Mouse (Mus musculus): ENCODE measurements around the gene Stx5a. TPM values are rescaled to one million over a fixed set of nuclear protein-coding genes. Genes with fewer than 3 reads are reported as not detected.

Stx5a gene
- polyA plus RNA-seq, 1 experiment from 2014 or later = 162 TPM

DNA sequence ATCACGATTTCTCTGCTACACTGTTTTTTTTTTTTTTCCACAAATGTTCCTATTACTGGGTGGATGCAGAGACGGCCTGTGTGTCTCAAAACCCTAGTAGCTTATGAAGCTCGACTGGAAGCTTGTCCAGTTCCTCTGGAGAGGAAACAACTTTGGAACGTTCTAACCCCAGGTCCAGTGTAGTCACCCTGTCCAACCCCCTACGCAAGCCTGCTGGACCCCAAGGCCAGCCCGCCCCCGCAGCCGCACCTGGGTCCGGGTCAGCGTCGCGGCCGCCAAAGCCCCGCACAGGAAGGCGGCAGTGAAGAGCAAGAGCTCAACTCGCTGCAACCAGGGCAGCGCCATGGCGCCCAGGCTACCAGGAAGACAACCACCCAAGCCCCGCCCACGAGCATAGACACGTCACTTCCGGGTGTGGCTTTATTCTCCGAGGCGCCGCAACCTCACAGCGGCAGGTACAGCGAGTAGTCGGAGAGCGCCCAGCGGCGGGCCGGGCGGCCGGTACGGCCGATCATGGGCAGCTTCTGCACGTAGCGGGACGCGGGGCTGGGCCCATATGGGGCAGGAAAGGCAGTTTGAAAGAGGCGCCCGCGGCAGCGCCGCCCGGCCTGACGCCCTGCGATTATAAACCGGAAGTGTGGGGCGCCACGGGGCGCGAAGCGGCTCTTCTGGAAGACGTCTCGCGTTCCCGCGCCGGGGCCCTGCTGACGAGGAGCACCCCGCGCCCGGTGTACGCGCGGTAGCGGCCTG is 33.0 kb downstream of the Stx5a start, which contains the start of gene Tmem179b:
Gene Tmem179b, minus strand, starts transcription at position 382 of the 750 bp plus-strand sequence.
- peak within 1 kb of the TSS; percentile 99 for H3K27ac ChIP-seq (ENCODE audit: low read length)
- peaks cover 26% of the 10 kb centered on the region for H3K4me1 ChIP-seq (replicated peaks; ENCODE audit: control insufficient read depth, insufficient read depth, low read length)
- no peaks in the 10 kb centered on the region for H3K9me3 ChIP-seq (ENCODE audit: control insufficient read depth, low read length)
- peak within 1 kb of the TSS; percentile 81 for H3K4me3 ChIP-seq (ENCODE audit: low read length)
- H3K4me2 ChIP-seq (ENCODE audit: low read depth, low read length) = peak within 1 kb of the TSS; percentile 90
- H3K36me3 ChIP-seq (ENCODE audit: control insufficient read depth, insufficient read depth, low read length) = peaks cover 13% of the 10 kb centered on the region
- H3K9ac ChIP-seq (ENCODE audit: low read length) = peak within 1 kb of the TSS; percentile 81
- WGBS = 0% methylated on average over 62 of the region's 68 CpGs
- peak; percentile 95 for ATAC-seq (ENCODE audit: low read depth)
- H3K27me3 ChIP-seq (ENCODE audit: control insufficient read depth, insufficient read depth, low read depth, low read length) = no peaks in the 10 kb centered on the region

DNA sequence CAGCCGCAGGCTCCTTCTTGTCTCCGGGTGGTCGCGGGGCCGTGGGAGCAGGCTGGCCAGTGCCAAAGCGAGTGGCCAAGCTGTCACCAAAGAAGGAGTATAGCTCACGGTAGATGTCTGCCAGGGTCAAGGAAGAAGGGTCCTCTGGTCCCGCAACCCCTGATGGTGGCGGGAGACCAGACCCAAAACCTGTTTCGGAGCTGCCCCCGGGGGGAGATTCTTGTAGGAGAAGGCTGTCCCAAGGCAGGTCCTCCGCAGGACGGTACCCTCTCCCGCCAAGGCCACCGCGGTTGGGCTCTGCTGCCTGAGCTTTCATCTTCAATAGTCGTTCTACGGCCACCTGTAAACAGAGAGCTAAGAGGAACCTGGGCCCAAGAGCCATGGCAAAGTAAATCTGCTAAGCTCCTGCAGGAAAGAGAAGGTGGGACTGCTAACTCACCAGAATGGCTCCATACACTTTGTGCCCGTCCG is 33.8 kb downstream of the Stx5a start:
- peaks cover 9% of the 10 kb centered on the region; the same call in 1 of the 2 replicates for H3K36me3 ChIP-seq (ENCODE audit: control insufficient read depth, insufficient read depth, low read length)
- H3K27ac ChIP-seq (ENCODE audit: low read length) = peak overlapping the region; percentile 99
- no peaks in the 10 kb centered on the region for H3K9me3 ChIP-seq (ENCODE audit: control insufficient read depth, low read length)
- no peaks in the 10 kb centered on the region for H3K27me3 ChIP-seq (ENCODE audit: control insufficient read depth, insufficient read depth, low read depth, low read length)
- ATAC-seq (ENCODE audit: low read depth) = no peak
- H3K4me3 ChIP-seq (ENCODE audit: low read length) = peak overlapping the region; percentile 81
- 4% methylated on average over 20 of the region's 20 CpGs for WGBS
- H3K9ac ChIP-seq (ENCODE audit: low read length) = peak overlapping the region; percentile 81
- peak overlapping the region; percentile 90 for H3K4me2 ChIP-seq (ENCODE audit: low read depth, low read length)
- peaks cover 26% of the 10 kb centered on the region for H3K4me1 ChIP-seq (replicated peaks; ENCODE audit: control insufficient read depth, insufficient read depth, low read length)

DNA sequence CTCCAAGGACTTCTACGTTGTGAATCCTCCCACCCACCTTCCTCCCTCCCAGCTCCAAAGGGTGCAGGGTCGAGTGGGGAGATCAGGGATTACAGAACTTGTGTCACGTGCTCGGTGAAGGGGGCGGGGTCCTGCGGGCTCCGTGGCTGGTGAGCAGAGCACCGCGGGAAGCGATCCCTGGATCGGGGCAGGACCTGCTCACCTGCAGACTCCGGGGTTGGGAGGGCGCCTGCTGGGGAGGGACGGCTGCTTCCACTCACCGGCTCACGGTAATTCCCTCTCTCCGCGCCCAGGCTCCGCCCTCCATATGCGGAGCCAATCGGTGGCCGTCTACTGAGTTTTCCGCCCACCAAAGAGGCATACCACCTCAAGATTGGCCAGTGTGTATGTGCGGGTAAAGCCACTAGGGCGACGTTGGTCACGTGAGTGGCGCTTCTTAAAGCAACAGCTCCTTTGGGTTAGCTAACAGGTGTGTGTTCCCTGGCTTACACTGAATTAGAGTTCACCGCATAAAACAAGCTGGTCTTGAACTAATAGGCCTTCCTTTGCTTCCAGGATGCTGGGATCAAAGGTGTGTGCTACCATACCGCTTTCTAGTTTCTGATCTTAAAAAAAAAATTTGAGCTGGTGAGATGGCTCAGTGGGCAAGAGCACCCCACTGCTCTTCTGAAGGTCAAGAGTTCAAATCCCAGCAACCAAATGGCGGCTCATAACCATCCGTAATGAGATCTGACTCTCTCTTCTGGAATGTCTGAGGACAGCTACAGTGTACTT is 45.0 kb downstream of the Stx5a start, which contains the start of gene Taf6l:
Gene Taf6l, minus strand, starts transcription at position 410 of the 774 bp plus-strand sequence.
- H3K4me2 ChIP-seq (ENCODE audit: low read depth, low read length) = peak within 1 kb of the TSS; percentile 72
- peak; percentile 99 for ATAC-seq (ENCODE audit: low read depth)
- WGBS = under 1% methylated on average over 32 of the region's 32 CpGs
- H3K27me3 ChIP-seq (ENCODE audit: control insufficient read depth, insufficient read depth, low read depth, low read length) = no peaks in the 10 kb centered on the region
- H3K9me3 ChIP-seq (ENCODE audit: control insufficient read depth, low read length) = no peaks in the 10 kb centered on the region
- peak within 1 kb of the TSS; percentile 79 for H3K4me3 ChIP-seq (ENCODE audit: low read length)
- peaks cover 10% of the 10 kb centered on the region for H3K4me1 ChIP-seq (replicated peaks; ENCODE audit: control insufficient read depth, insufficient read depth, low read length)
- H3K27ac ChIP-seq (ENCODE audit: low read length) = peak within 1 kb of the TSS; percentile 82
- H3K9ac ChIP-seq (ENCODE audit: low read length) = peak within 1 kb of the TSS; percentile 85
- H3K36me3 ChIP-seq (ENCODE audit: control insufficient read depth, insufficient read depth, low read length) = peaks cover 5% of the 10 kb centered on the region

DNA sequence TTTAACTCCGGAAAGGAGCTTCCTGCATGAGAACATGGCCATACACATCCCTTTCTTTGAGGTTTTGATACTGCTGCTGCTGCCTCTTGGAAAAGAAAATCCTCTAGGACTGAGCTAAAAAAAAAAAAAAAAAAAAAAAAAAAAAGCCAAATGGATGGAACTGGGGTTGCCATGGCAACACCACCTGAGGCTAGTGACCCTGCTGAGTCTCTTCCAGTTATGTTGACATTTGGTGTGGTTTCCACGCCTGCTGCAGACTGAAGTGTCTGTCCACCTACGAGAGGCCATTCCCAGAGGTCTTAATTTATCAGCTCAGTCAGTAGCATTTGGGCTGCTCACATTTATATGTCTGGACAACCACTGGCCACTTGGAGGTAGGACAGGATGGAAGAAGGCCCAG is 47.3 kb downstream of the Stx5a start:
- WGBS = 9% methylated on average over 3 of the region's 3 CpGs
- H3K36me3 ChIP-seq (ENCODE audit: control insufficient read depth, insufficient read depth, low read length) = peaks cover 15% of the 10 kb centered on the region
- H3K27me3 ChIP-seq (ENCODE audit: control insufficient read depth, insufficient read depth, low read depth, low read length) = no peaks in the 10 kb centered on the region
- no peak overlapping the region for H3K4me3 ChIP-seq (ENCODE audit: low read length)
- H3K9ac ChIP-seq (ENCODE audit: low read length) = no peak overlapping the region
- ATAC-seq (ENCODE audit: low read depth) = no peak
- H3K27ac ChIP-seq (ENCODE audit: low read length) = no peak overlapping the region
- no peaks in the 10 kb centered on the region for H3K9me3 ChIP-seq (ENCODE audit: control insufficient read depth, low read length)
- peaks cover 10% of the 10 kb centered on the region for H3K4me1 ChIP-seq (replicated peaks; ENCODE audit: control insufficient read depth, insufficient read depth, low read length)
- H3K4me2 ChIP-seq (ENCODE audit: low read depth, low read length) = no peak overlapping the region

DNA sequence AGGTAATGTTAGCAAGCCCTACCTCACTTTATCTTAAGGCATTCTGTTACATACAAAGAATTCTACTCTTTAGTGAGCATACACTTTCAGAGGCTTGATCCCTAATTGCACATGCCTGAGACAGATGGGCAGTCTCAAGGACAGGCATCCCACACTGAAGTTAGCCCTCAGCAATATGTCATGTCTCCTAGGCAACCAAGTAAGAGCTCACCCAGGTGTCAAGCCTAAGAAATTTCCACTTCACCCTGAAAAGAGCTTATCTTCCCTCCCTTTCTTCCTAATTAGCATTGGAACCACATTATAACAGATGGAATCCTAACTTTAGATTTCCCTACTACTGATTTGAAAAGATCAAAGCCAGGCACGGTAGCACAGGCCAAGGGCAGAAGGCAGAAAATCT is 48.0 kb downstream of the Stx5a start:
- H3K9ac ChIP-seq (ENCODE audit: low read length) = no peak overlapping the region
- no peak overlapping the region for H3K4me2 ChIP-seq (ENCODE audit: low read depth, low read length)
- no peak overlapping the region for H3K27ac ChIP-seq (ENCODE audit: low read length)
- H3K9me3 ChIP-seq (ENCODE audit: control insufficient read depth, low read length) = no peaks in the 10 kb centered on the region
- no peak for ATAC-seq (ENCODE audit: low read depth)
- no peak overlapping the region for H3K4me3 ChIP-seq (ENCODE audit: low read length)
- 31% methylated on average over 1 of the region's 1 CpGs for WGBS
- no peaks in the 10 kb centered on the region for H3K27me3 ChIP-seq (ENCODE audit: control insufficient read depth, insufficient read depth, low read depth, low read length)
- H3K36me3 ChIP-seq (ENCODE audit: control insufficient read depth, insufficient read depth, low read length) = peaks cover 21% of the 10 kb centered on the region
- H3K4me1 ChIP-seq (replicated peaks; ENCODE audit: control insufficient read depth, insufficient read depth, low read length) = peaks cover 10% of the 10 kb centered on the region

DNA sequence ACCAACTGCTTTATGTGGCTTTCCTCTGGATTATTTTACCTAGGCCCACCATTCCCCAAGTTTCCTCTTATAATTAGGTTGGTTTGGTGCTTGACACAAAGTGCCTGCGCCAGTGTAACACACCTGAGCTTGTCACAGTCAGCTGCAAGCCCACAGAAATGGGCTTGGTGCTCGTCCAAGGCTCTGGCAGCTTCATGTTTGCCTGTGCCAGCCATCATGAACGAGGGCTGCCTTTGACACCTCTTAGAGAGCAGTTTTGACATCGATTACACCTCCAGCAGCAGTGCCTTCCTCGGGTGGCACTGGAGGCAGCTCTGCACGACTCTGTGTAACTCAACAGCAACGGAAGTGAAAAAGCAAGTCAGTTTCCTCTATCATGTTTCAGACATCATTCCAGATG is 49.0 kb downstream of the Stx5a start:
- no peak overlapping the region for H3K9ac ChIP-seq (ENCODE audit: low read length)
- no peak overlapping the region for H3K4me3 ChIP-seq (ENCODE audit: low read length)
- H3K27ac ChIP-seq (ENCODE audit: low read length) = no peak overlapping the region
- no peak for ATAC-seq (ENCODE audit: low read depth)
- 75% methylated on average over 7 of the region's 7 CpGs for WGBS
- H3K4me1 ChIP-seq (replicated peaks; ENCODE audit: control insufficient read depth, insufficient read depth, low read length) = peaks cover 7% of the 10 kb centered on the region
- H3K36me3 ChIP-seq (ENCODE audit: control insufficient read depth, insufficient read depth, low read length) = peaks cover 28% of the 10 kb centered on the region
- no peaks in the 10 kb centered on the region for H3K9me3 ChIP-seq (ENCODE audit: control insufficient read depth, low read length)
- no peaks in the 10 kb centered on the region for H3K27me3 ChIP-seq (ENCODE audit: control insufficient read depth, insufficient read depth, low read depth, low read length)
- H3K4me2 ChIP-seq (ENCODE audit: low read depth, low read length) = no peak overlapping the region

DNA sequence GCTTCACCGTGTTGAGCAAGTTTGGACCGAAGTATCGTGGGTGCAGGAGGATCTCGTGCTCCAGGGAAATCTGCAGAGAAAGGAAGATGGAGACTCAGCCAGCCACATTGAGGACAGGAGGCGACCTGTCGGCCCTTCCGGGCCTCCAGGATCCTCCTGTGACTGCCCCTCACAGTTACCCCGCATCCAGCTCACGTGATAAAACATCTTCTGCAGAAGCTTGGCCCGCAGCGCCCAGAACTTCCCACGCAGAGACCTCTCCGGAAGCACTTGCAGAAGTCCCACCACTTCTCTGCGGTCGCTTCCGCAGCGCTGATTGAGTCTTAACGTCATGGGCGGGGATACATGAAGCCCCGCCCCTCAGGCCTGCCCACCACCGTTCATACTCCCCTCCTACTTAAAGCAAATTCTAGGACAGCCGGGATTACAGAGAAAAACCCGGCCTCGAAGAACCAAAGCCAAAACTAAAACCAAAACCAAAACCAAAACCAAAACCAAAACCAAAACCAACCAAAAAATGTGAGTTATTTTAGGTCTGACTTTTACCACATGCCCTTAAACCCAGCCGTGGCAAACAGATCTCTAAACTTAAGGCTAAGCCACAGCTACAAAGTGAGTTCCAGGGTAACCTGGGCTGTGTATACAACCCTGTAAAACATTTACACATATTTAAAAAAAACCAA is 57.2 kb downstream of the Stx5a start, which contains the start of gene Polr2g:
Gene Polr2g, minus strand, starts transcription at position 314 of the 683 bp plus-strand sequence.
- no peaks in the 10 kb centered on the region for H3K27me3 ChIP-seq (ENCODE audit: control insufficient read depth, insufficient read depth, low read depth, low read length)
- H3K27ac ChIP-seq (ENCODE audit: low read length) = peak within 1 kb of the TSS; percentile 66
- H3K36me3 ChIP-seq (ENCODE audit: control insufficient read depth, insufficient read depth, low read length) = peaks cover 19% of the 10 kb centered on the region
- peak within 1 kb of the TSS; percentile 89 for H3K9ac ChIP-seq (ENCODE audit: low read length)
- peak; percentile 81 for ATAC-seq (ENCODE audit: low read depth)
- H3K4me3 ChIP-seq (ENCODE audit: low read length) = peak within 1 kb of the TSS; percentile 87
- under 1% methylated on average over 25 of the region's 25 CpGs for WGBS
- H3K9me3 ChIP-seq (ENCODE audit: control insufficient read depth, low read length) = no peaks in the 10 kb centered on the region
- H3K4me1 ChIP-seq (replicated peaks; ENCODE audit: control insufficient read depth, insufficient read depth, low read length) = peaks cover 15% of the 10 kb centered on the region
- peak within 1 kb of the TSS; percentile 92 for H3K4me2 ChIP-seq (ENCODE audit: low read depth, low read length)

DNA sequence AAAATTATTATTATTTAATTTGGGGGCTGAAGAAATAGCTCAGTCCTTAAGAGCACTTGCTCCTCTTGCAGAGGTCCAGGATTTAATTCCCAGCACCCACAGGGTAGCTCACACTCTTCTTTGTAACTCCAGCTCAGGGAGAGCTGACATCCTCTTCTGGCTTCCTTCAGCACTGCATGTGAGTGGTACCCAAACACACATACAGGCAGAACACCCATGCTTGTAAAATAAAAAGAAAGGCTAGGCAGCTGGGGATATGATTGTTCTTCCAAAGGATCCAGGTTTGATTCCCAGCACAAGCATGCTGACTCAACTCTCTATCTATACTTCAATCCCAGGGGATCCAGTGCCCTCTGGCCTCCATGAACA is 57.7 kb downstream of the Stx5a start:
- Histone ChIP-seq H3K9me3 (ENCODE audit: control insufficient read depth, low read length) (no peaks in the 10 kb centered on the region), H3K4me1 (replicated peaks; ENCODE audit: control insufficient read depth, insufficient read depth, low read length) (peaks cover 15% of the 10 kb centered on the region), H3K27ac (ENCODE audit: low read length) (no peak overlapping the region), H3K9ac (ENCODE audit: low read length) (peak overlapping the region; percentile 46), H3K27me3 (ENCODE audit: control insufficient read depth, insufficient read depth, low read depth, low read length) (no peaks in the 10 kb centered on the region), H3K36me3 (ENCODE audit: control insufficient read depth, insufficient read depth, low read length) (peaks cover 14% of the 10 kb centered on the region), H3K4me3 (ENCODE audit: low read length) (peak overlapping the region; percentile 87), H3K4me2 (ENCODE audit: low read depth, low read length) (peak overlapping the region; percentile 92)
- no peak for ATAC-seq (ENCODE audit: low read depth)
